Mouse (Mus musculus) gastrocnemius, postnatal 10 days (tissue): ENCODE data around the gene Irs1. TPM values are rescaled to one million over a fixed set of nuclear protein-coding genes. Genes with fewer than 3 reads are reported as not detected.

Experiments used
- DNase-seq: peaks from one replicate; pipeline ENCODE4 v3.0.0; 2021; ENCODE audit warnings: mixed read lengths
- long read RNA-seq, 2 experiments: library from polyadenylated mRNA; stranded (forward); transcript quantifications; one replicate each; pipeline ENCODE4 v2.0.0; 2021
- total RNA-seq, 2 experiments: library from RNA; stranded (reverse); gene quantifications; 2 replicates each; pipeline ENCODE4 v1.2.3; 2021

The Irs1 gene
- 10 to 100 TPM; 62.4 to 76.2 TPM for total RNA-seq
- long read RNA-seq, experiment 1, full-length matches to known transcripts, result 59 of 76 reads
- long read RNA-seq, experiment 1, partial matches to known transcripts, result 0 of 76 reads
- long read RNA-seq, experiment 1, other reads (novel, unspliced or antisense), result 17 of 76 reads
- long read RNA-seq, experiment 2, full-length matches to known transcripts, result 38 of 51 reads
- long read RNA-seq, experiment 2, partial matches to known transcripts, result 0 of 51 reads
- long read RNA-seq, experiment 2, other reads (novel, unspliced or antisense), result 13 of 51 reads

GRCm38 (mm10) chr1:82291151-82291797 is at the start of gene Irs1:
Gene Irs1 (minus strand): TSS chr1:82291416.
- peak; percentile 85 for DNase-seq

DNA sequence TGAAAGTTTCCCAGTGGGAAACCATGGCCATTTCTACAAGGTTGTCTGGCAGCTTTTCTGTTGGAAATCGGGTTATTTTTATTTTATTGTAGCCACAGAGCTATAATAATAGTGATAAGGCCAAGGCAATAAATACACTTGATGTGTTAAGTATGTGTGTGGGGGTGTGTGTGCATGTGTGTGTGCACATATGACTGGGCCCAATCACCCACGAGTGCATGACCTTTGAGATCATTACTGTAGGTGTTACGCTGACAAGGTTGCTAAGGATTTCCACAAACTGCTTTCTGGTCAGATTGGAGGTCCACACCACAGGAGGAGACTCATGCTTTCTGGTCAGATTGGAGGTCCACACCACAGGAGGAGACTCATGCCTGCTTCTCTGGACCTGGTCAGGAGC is 43.3 kb upstream of the Irs1 start:
- DNase-seq, result no peak

DNA sequence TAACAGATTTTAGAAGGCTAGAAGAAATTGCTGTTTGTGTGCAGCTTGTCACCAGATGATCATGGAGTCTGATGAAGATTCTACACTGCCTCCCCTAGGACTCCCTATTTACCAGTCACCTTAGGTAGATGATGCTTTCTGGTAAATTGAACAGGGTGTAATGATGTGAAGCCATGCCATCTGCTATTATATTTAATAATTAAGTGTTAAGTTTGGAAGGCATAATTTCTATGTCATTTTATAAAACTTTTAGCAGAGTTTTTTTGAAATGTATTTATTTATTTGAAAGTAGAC is 38.7 kb upstream of the Irs1 start:
- no peak for DNase-seq

DNA sequence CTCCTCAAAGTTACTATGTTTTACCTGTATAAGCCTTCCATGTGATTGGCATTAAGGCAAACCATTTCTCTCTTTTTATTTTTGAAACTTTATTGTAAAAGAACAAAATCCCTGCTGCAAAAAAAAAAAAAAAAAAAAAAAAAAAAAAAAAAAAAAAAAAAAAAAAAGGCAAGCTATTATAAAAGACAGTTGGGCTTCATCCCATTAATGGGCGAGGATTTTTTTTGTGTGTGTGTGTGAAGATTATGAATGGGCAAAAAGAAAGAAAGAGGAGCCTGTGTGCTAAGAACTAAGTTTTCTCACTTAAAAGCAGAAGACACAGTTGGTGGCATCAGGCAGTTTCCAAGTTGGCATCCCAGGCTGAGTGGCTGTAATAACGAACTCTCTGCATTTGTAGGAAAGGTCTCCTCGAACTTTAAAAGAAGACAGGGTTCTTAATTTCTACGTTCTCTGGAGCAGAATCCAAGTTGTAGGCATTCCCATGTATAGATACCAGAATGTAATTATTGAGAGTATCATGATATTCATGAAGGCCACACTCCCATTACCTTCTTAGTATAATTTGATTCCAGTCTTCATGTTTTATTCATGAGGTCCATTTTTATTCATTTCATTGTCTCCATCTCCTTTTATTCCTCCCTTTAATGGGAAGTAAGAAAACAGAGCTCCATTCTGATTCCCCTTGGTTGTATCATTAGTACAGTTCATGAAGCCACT is 38.2 kb upstream of the Irs1 start:
- DNase-seq, result no peak

DNA sequence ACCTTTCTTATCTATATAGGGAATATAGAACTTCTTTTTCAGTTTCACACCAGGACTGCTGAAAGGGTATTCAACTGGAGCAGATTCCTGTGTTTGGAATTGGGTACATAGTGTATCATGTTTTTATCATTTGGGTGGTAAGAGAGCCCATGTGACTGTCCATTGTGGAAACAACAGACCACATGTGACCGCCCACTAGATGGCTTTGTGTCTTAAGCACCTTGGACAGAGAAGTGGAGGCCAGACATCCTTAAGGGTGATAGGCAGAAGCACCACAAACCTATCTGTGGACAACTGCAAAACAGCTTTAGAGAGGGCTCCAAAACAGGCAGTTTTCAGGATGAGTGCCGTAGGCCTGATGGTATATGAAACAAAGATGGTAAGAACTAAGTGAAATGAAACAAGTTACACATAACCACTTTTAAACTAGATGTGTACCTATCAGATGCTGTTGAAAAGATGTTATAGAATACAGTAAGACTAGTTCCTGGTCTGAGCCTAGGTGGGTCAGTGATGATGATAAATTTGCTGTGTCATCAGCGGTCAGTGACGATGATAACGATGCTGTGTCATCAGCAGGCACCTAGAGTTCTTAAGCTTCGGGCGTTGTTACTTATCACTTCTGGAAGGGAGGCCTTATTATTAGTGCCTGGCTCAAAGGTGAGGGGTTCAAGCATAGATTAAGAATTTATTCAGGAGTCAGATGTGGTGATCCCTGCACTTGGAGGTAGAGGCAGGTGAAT is 37.0 kb upstream of the Irs1 start:
- DNase-seq, result no peak

DNA sequence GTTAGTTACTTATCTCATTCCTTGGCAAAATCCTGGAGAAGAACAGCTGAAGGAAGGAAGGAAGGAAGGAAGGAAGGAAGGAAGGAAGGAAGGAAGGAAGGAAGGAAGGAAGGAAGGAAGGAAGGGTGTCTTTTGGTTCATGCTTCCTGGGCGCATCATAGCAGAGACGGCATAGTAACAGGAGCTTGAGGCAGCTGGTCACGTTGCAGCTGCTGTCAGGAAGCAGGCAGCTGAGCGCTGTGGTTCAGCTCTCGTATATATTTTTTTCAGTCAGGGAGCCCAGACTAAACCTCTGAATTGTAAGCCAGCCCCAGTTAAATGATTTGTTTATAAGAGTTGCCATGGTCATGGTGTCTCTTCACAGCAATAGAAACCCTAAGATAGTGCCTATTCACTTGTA is 34.9 kb upstream of the Irs1 start:
- no peak for DNase-seq

DNA sequence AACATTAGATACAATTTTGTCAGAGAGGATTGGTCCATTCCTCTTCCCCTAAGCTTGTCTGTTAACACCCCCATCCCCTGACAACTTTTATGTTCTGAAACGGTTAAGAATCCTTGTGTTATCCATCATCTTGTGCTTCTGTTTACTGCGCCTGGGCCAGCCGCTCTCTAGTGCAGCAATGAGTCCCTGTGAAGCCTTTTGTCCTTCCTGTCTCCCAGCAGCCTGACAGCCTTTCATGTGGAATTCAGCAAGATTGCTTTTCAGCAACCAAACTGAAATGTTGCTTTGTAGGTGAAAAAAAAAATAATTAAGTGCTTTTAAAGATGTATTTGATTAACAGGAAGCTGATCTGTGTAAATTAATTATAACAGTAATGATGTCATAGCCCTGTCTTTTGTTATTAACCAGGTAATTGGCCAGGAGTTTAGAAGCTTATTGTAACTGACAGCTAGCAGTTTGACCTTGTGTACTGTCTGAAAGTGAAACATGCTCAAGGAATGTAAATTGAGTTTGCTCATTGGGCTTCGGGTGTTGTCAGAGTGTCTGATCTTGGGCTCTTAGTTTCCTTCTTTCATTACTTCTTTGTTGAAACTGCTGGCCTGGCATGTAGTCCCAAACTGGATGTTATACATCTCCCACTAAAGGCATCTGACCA is 33.0 kb upstream of the Irs1 start:
- DNase-seq, result no peak

DNA sequence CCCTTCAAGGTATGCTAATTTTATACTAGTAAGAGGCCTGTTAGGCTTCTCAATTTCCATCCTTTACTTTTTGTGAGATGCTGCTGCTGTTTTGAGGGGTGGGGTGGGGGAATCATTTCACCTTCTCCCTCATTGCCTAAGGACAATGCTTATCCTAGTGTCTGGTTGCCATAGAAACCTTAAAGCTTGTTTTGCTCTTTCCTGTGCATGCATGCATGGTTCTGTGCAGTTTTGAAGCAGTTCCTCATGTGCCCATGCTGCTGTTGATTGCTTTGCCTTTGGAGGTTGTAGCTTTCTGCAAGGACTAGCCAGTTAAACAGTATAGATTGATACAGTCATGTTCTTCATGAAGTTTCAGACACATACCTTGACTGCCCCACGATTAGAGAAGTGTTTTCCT is 30.2 kb upstream of the Irs1 start:
- no peak for DNase-seq

DNA sequence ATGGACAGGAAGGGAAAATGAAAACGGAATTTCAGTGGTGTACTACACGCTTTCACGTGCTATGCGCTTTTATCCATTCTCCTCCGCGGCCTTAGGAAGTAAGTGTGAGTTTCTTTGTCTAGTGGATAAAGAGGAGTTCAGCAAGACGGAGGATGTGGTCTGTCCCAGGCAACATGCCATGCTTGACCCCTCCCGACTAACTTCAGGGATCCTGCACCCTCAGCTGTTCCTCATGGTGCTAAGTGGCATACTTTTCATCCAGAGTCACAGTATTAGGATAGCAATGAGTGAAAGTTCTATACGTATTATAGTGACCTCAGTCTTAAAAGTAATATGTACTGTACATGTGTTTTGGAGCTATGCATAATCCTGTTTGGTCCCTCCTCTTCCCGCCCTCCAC is 29.6 kb upstream of the Irs1 start:
- no peak for DNase-seq

- DNase-seq, result no peak
Measured at GRCm38 (mm10) chr1:82320456-82320855, 29.2 kb upstream of the Irs1 start.

- DNase-seq, result peak; percentile 43
Measured at GRCm38 (mm10) chr1:82316746-82317126, 25.5 kb upstream of the Irs1 start.

- DNase-seq, result peak; percentile 98
Measured at GRCm38 (mm10) chr1:82316111-82316745, 25.0 kb upstream of the Irs1 start, which contains the start of gene Rhbdd1. Gene Rhbdd1 (plus strand): TSS chr1:82316452.

DNA sequence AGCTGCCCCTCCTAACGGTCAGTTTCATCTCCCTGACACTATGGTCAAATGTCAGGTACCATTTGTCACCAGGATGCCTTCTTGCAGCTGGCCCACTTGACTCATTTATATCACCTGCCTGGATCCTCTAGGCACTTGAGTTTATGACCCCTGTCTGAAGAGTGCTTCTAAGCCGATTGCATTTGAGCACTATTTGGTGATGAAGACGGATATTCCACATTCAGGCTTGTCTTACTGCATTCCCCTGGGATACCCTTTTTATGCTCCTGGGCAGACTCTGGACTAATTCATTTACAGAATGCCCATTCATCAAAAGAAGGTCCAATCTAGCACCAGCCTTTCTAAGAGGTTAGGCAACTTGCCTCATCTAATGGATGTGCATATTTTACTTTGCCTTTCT is 13.3 kb upstream of the Irs1 start:
- no peak for DNase-seq

DNA sequence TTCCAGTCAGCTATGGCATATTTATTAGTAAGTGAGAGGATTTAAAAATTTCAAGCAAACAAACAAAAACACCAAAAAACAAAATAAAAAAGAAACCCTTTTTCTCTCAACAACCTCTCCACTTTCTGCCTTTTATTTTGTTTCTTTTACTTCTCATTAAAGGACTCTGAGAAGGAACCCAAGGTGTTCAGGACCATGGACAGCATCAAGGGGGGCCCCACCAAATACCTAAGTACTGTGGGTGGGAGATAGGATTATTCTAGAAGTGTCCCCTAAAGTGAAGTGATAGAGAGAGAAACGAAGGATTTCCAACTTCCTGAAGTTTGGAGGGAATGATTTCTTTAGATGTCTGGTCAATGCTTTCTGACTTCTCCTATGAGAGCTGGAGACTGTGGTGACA is 7.4 kb upstream of the Irs1 start:
- DNase-seq, result no peak

GRCm38 (mm10) chr1:82294102-82294501 is 2.9 kb upstream of the Irs1 start:
- no peak for DNase-seq

GRCm38 (mm10) chr1:82292771-82293170 is 1.6 kb upstream of the Irs1 start:
- DNase-seq, result peak; percentile 38

DNA sequence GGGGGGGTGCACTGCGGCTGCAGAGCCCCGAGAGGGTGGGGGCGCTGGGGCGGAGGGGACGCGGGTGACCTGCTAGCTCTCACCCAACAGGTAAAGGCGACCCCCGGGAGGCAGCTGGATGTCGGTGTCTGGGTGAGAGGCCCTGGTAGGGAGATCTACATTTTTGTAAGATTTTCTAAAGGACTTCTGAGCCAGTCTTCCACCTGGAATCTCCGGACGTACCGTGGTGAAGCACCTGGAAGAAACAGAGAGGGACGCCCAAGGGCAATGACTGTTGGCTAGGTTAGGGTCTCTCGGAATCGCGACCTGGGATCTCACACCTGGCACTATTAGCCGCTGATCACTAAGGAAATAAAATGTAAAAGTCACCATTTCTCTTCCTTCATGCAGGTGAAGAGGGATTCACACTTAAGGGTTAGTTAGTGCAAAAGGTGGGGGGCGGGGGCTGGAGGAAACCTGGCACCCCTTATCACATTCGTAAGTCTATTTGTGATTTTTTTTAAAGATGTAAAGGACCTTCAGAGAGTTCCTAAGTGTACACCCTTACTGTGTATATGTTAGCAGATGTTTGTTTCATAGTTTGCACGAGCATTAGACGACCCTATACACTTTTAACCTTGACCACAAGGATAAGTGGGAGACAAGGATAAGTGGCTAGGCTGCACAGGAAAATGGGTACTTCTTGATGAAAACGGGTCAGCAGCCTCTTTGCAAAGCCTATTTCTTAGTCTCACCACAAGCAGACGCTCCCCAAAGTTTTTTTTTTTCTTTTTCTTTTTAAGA is 905 bp upstream of the Irs1 start:
- DNase-seq, result no peak

DNA sequence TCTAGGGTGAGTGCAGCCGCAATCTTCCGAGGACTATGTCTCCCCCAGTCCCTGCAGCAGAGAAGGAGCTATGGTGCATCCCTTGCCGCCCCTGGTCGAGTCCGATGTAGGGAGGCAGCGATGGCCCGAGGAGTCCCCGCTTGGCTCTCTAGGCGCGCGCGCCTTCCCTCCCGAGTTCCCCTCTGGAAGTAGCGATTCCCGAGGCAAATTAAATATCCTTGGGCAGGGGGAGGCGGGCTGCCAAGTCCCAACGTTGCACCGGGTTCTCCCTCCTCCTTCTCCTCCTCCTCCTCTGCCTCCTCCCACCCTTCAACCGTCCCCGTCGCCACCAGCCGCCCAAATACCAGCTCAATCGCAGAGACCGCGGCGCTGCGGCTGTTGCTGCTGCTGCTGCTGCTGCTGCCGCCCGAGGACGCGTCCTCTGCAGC is 479 bp downstream of the Irs1 start:
- DNase-seq, result peak; percentile 86

DNA sequence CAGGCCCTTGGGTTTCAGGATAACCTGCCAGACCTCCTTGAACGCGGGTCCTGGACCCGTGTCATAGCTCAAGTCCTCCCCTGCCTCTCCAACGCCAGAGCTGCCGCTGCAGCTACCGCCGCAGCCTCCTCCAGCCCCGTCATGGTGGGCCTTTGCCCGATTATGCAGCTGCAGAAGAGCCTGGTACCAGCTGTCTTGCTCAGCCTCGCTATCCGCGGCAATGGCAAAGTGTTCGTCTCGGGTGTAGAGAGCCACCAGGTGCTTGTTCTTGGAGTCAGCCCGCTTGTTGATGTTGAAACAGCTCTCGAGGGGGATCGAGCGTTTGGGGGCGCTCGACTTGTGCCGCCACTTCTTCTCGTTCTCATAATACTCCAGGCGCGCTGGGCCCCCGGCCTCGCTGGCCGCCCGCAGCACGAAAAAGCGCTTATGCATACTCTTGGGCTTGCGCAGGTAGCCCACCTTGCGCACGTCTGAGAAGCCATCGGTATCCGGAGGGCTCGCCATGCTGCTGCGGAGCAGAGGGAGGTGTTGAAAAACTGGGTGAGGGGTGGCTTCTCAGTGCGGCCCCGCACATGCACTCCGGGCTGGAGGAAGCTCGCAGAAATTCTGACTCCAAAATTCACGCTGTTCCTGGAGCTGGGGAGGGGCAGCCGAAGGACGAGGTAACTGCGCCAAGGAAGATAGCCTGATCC is 1.1 kb downstream of the Irs1 start:
- DNase-seq, result peak; percentile 50
